Mouse (Mus musculus): ENCODE results near the gene Prss48. TPM values are rescaled to one million over a fixed set of nuclear protein-coding genes. Genes with fewer than 3 reads are reported as not detected.

The Prss48 gene
- polyA plus RNA-seq, 1 experiment from 2014 or later: not detected

- no peak overlapping the region for H3K27ac ChIP-seq (replicated peaks in 1 of 2; ENCODE audit: control insufficient read depth in 1 of 2, insufficient read depth in 1 of 2, low read depth in 2 of 2, low read length in 2 of 2)
- H3K4me2 ChIP-seq (ENCODE audit: low read length): no peak overlapping the region
- no peak overlapping the region for H3K4me3 ChIP-seq (ENCODE audit: control insufficient read depth in 1 of 2, insufficient read depth in 1 of 2, low read depth in 1 of 2, low read length in 2 of 2)
- no peak overlapping the region for H3K9ac ChIP-seq (ENCODE audit: low read length)
- peaks cover 7 to 9% of the 10 kb centered on the region in 2 experiments for H3K4me1 ChIP-seq (ENCODE audit: control insufficient read depth in 2 of 2, insufficient read depth in 2 of 2, low read length in 2 of 2)
- ATAC-seq (ENCODE audit: insufficient number of reproducible peaks, insufficient read depth, low FRiP score, low read depth): no peak; the same call in 1 of the 2 replicates
- 42% methylated on average over 4 of the region's 4 CpGs for WGBS
- no peaks in the 10 kb centered on the region for H3K27me3 ChIP-seq (ENCODE audit: control insufficient read depth, insufficient read depth, low read length)
- H3K9me3 ChIP-seq (ENCODE audit: control insufficient read depth, low read length): no peaks in the 10 kb centered on the region
- no peaks in the 10 kb centered on the region for H3K36me3 ChIP-seq (ENCODE audit: control insufficient read depth, insufficient read depth, low read length)
Measured at GRCm38 (mm10) chr3:86030566-86030965, 28.3 kb upstream of the Prss48 start.

- Histone ChIP-seq H3K27ac (replicated peaks in 1 of 2; ENCODE audit: control insufficient read depth in 1 of 2, insufficient read depth in 1 of 2, low read depth in 2 of 2, low read length in 2 of 2) (no peak overlapping the region), H3K27me3 (ENCODE audit: control insufficient read depth, insufficient read depth, low read length) (no peaks in the 10 kb centered on the region), H3K4me2 (ENCODE audit: low read length) (no peak overlapping the region), H3K9me3 (ENCODE audit: control insufficient read depth, low read length) (peaks cover 3% of the 10 kb centered on the region; the same call in 1 of the 2 replicates), H3K36me3 (ENCODE audit: control insufficient read depth, insufficient read depth, low read length) (no peaks in the 10 kb centered on the region), H3K9ac (ENCODE audit: low read length) (no peak overlapping the region), H3K4me1 (ENCODE audit: control insufficient read depth in 2 of 2, insufficient read depth in 2 of 2, low read length in 2 of 2) (peaks cover 5 to 6% of the 10 kb centered on the region in 2 experiments), H3K4me3 (ENCODE audit: control insufficient read depth in 1 of 2, insufficient read depth in 1 of 2, low read depth in 1 of 2, low read length in 2 of 2) (no peak overlapping the region)
- 43% methylated on average over 15 of the region's 15 CpGs for WGBS
- no peak for ATAC-seq (ENCODE audit: insufficient number of reproducible peaks, insufficient read depth, low FRiP score, low read depth)
Measured at GRCm38 (mm10) chr3:86028658-86029375, 26.5 kb upstream of the Prss48 start.

- no peak overlapping the region for H3K4me2 ChIP-seq (ENCODE audit: low read length)
- H3K4me1 ChIP-seq (ENCODE audit: control insufficient read depth in 2 of 2, insufficient read depth in 2 of 2, low read length in 2 of 2): no peaks in the 10 kb centered on the region; a peak in 1 of 4 replicates
- H3K27me3 ChIP-seq (ENCODE audit: control insufficient read depth, insufficient read depth, low read length): 0 out of 2 replicates have a peak, but pooled peaks cover 8% of the 10 kb centered on the region
- H3K36me3 ChIP-seq (ENCODE audit: control insufficient read depth, insufficient read depth, low read length): no peaks in the 10 kb centered on the region
- no peak overlapping the region for H3K9ac ChIP-seq (ENCODE audit: low read length)
- ATAC-seq (ENCODE audit: insufficient number of reproducible peaks, insufficient read depth, low FRiP score, low read depth): no peak
- 91% methylated on average over 20 of the region's 20 CpGs for WGBS
- peaks cover 3% of the 10 kb centered on the region; the same call in 1 of the 2 replicates for H3K9me3 ChIP-seq (ENCODE audit: control insufficient read depth, low read length)
- no peak overlapping the region for H3K27ac ChIP-seq (replicated peaks in 1 of 2; ENCODE audit: control insufficient read depth in 1 of 2, insufficient read depth in 1 of 2, low read depth in 2 of 2, low read length in 2 of 2)
- H3K4me3 ChIP-seq (ENCODE audit: control insufficient read depth in 1 of 2, insufficient read depth in 1 of 2, low read depth in 1 of 2, low read length in 2 of 2): no peak overlapping the region
Measured at GRCm38 (mm10) chr3:86025341-86026137, 23.2 kb upstream of the Prss48 start.

- ATAC-seq (ENCODE audit: insufficient number of reproducible peaks, insufficient read depth, low FRiP score, low read depth): no peak
- H3K9ac ChIP-seq (ENCODE audit: low read length): no peak overlapping the region
- no peak overlapping the region for H3K27ac ChIP-seq (replicated peaks in 1 of 2; ENCODE audit: control insufficient read depth in 1 of 2, insufficient read depth in 1 of 2, low read depth in 2 of 2, low read length in 2 of 2)
- WGBS: 93% methylated on average over 12 of the region's 12 CpGs
- no peak overlapping the region for H3K4me3 ChIP-seq (ENCODE audit: control insufficient read depth in 1 of 2, insufficient read depth in 1 of 2, low read depth in 1 of 2, low read length in 2 of 2)
- no peaks in the 10 kb centered on the region for H3K36me3 ChIP-seq (ENCODE audit: control insufficient read depth, insufficient read depth, low read length)
- peaks cover 3% of the 10 kb centered on the region; the same call in 1 of the 2 replicates for H3K9me3 ChIP-seq (ENCODE audit: control insufficient read depth, low read length)
- no peaks in the 10 kb centered on the region; a peak in 1 of 4 replicates for H3K4me1 ChIP-seq (ENCODE audit: control insufficient read depth in 2 of 2, insufficient read depth in 2 of 2, low read length in 2 of 2)
- H3K27me3 ChIP-seq (ENCODE audit: control insufficient read depth, insufficient read depth, low read length): peaks cover 16% of the 10 kb centered on the region
- no peak overlapping the region for H3K4me2 ChIP-seq (ENCODE audit: low read length)
Measured at GRCm38 (mm10) chr3:86024065-86024795, 21.9 kb upstream of the Prss48 start.

- peaks cover 23% of the 10 kb centered on the region for H3K27me3 ChIP-seq (ENCODE audit: control insufficient read depth, insufficient read depth, low read length)
- ATAC-seq (ENCODE audit: insufficient number of reproducible peaks, insufficient read depth, low FRiP score, low read depth): no peak
- H3K36me3 ChIP-seq (ENCODE audit: control insufficient read depth, insufficient read depth, low read length): no peaks in the 10 kb centered on the region
- no peak overlapping the region for H3K4me3 ChIP-seq (ENCODE audit: control insufficient read depth in 1 of 2, insufficient read depth in 1 of 2, low read depth in 1 of 2, low read length in 2 of 2)
- no peak overlapping the region for H3K9ac ChIP-seq (ENCODE audit: low read length)
- H3K4me2 ChIP-seq (ENCODE audit: low read length): no peak overlapping the region
- peaks cover 0 to 3% of the 10 kb centered on the region in 2 experiments; a peak in 1 of 4 replicates for H3K4me1 ChIP-seq (ENCODE audit: control insufficient read depth in 2 of 2, insufficient read depth in 2 of 2, low read length in 2 of 2)
- H3K9me3 ChIP-seq (ENCODE audit: control insufficient read depth, low read length): peaks cover 3% of the 10 kb centered on the region; the same call in 1 of the 2 replicates
- WGBS: 89% methylated on average over 4 of the region's 4 CpGs
- no peak overlapping the region for H3K27ac ChIP-seq (replicated peaks in 1 of 2; ENCODE audit: control insufficient read depth in 1 of 2, insufficient read depth in 1 of 2, low read depth in 2 of 2, low read length in 2 of 2)
Measured at GRCm38 (mm10) chr3:86021651-86022050, 19.4 kb upstream of the Prss48 start.

GRCm38 (mm10) chr3:86020921-86021650 lies 18.8 kb upstream of the Prss48 start:
- Histone ChIP-seq H3K27ac (replicated peaks in 1 of 2; ENCODE audit: control insufficient read depth in 1 of 2, insufficient read depth in 1 of 2, low read depth in 2 of 2, low read length in 2 of 2) (no peak overlapping the region), H3K9ac (ENCODE audit: low read length) (no peak overlapping the region), H3K4me3 (ENCODE audit: control insufficient read depth in 1 of 2, insufficient read depth in 1 of 2, low read depth in 1 of 2, low read length in 2 of 2) (no peak overlapping the region), H3K36me3 (ENCODE audit: control insufficient read depth, insufficient read depth, low read length) (no peaks in the 10 kb centered on the region), H3K27me3 (ENCODE audit: control insufficient read depth, insufficient read depth, low read length) (peaks cover 28% of the 10 kb centered on the region), H3K4me2 (ENCODE audit: low read length) (no peak overlapping the region), H3K4me1 (ENCODE audit: control insufficient read depth in 2 of 2, insufficient read depth in 2 of 2, low read length in 2 of 2) (peaks cover 0 to 3% of the 10 kb centered on the region in 2 experiments; a peak in 1 of 4 replicates), H3K9me3 (ENCODE audit: control insufficient read depth, low read length) (peaks cover 3% of the 10 kb centered on the region; the same call in 1 of the 2 replicates)
- no peak for ATAC-seq (ENCODE audit: insufficient number of reproducible peaks, insufficient read depth, low FRiP score, low read depth)
- 77% methylated on average over 16 of the region's 16 CpGs for WGBS

- no peak overlapping the region for H3K9ac ChIP-seq (ENCODE audit: low read length)
- H3K4me1 ChIP-seq (ENCODE audit: control insufficient read depth in 2 of 2, insufficient read depth in 2 of 2, low read length in 2 of 2): peaks cover 4 to 5% of the 10 kb centered on the region in 2 experiments; a peak in 1 of 4 replicates
- no peak overlapping the region for H3K27ac ChIP-seq (replicated peaks in 1 of 2; ENCODE audit: control insufficient read depth in 1 of 2, insufficient read depth in 1 of 2, low read depth in 2 of 2, low read length in 2 of 2)
- peaks cover 41% of the 10 kb centered on the region for H3K27me3 ChIP-seq (ENCODE audit: control insufficient read depth, insufficient read depth, low read length)
- no peaks in the 10 kb centered on the region for H3K36me3 ChIP-seq (ENCODE audit: control insufficient read depth, insufficient read depth, low read length)
- peak; percentile 85 for ATAC-seq (ENCODE audit: insufficient number of reproducible peaks, insufficient read depth, low FRiP score, low read depth)
- H3K9me3 ChIP-seq (ENCODE audit: control insufficient read depth, low read length): no peaks in the 10 kb centered on the region
- no peak overlapping the region for H3K4me2 ChIP-seq (ENCODE audit: low read length)
- 20% methylated on average over 8 of the region's 8 CpGs for WGBS
- no peak overlapping the region for H3K4me3 ChIP-seq (ENCODE audit: control insufficient read depth in 1 of 2, insufficient read depth in 1 of 2, low read depth in 1 of 2, low read length in 2 of 2)
Measured at GRCm38 (mm10) chr3:86017484-86017883, 15.2 kb upstream of the Prss48 start.
